Comparison of ENCODE assay signal across 8 mouse cellular contexts in the genomic region with DNA sequence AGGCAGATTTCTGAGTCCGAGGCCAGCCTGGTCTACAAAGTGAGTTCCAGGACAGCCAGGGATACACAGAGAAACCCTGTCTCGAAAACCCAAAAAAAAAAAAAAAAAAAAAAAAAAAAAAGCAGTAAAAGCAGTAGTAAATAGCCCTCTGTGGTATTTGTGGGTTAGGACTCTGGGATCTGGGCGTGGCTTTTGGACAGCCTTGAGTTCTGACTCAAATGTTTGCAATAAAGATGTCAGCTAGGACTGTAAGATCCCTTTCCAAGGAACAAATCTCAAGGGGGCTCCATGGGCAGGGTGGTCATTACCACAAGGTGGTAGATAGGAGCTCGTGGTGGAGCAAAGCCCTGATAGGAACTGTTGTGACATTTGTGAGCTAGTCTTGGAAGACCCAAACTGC. TPM values are rescaled to one million over a fixed set of nuclear protein-coding genes. Genes with fewer than 3 reads are reported as not detected.
DNase-seq lines count a peak whose midpoint lies in the region; ATAC-seq and TF ChIP-seq lines count a peak whose summit lies in the region.
"Not testable (repeated sequence)": the region's sequence is repeated elsewhere in the genome, so short reads cannot be mapped to it uniquely, and the experiment has no call there.

No protein-coding gene starts in this region.

- H3K27me3 ChIP-seq in MEL (ENCODE audit: control insufficient read depth in 1 of 2, insufficient read depth in 2 of 2, low read length in 2 of 2); kidney, embryonic 14.5 days (ENCODE audit: control insufficient read depth, insufficient read depth, low read length); limb, embryonic 10.5 days (ENCODE audit: low read depth, poor library complexity, severe bottlenecking); myocyte (ENCODE audit: control insufficient read depth, insufficient read depth, insufficient read length): not testable (repeated sequence)

- not testable (repeated sequence) for H3K36me3 ChIP-seq in MEL (ENCODE audit: control insufficient read depth in 1 of 2, insufficient read depth in 2 of 2, low read length in 2 of 2); myocyte (ENCODE audit: control insufficient read depth, insufficient read depth)
- H3K36me3 ChIP-seq in kidney, embryonic 14.5 days (ENCODE audit: control insufficient read depth, insufficient read depth, low read length): peaks cover 12% of the 10 kb centered on the region; the same call in 1 of the 2 replicates
- H3K36me3 ChIP-seq in limb, embryonic 10.5 days: peaks cover 28% of the 10 kb centered on the region

- H3K4me2 ChIP-seq in kidney, embryonic 14.5 days (replicated peaks; ENCODE audit: low read depth, low read length): not testable (repeated sequence)
- peak overlapping the region; percentile 56 for H3K4me2 ChIP-seq in myocyte (ENCODE audit: low read depth)

- H3K27ac ChIP-seq in MEL (ENCODE audit: control insufficient read depth, low read depth, low read length); limb, embryonic 10.5 days: not testable (repeated sequence)
- 0 out of 2 replicates have a peak overlapping the region, but pooled peaks have one; percentile 5 for H3K27ac ChIP-seq in kidney, embryonic 14.5 days (ENCODE audit: low read depth, low read length)

- peak; percentile 67 for DNase-seq in 416B (ENCODE audit: low read depth)
- not testable (repeated sequence) for DNase-seq in MEL (ENCODE audit: low read depth, low spot score)
- peak; percentile 21 for DNase-seq in adipocyte (ENCODE audit: low spot score)
- peak; percentile 30 for DNase-seq in limb, embryonic 10.5 days (ENCODE audit: low spot score)

- WGBS in kidney, embryonic 14.5 days: 87% methylated on average over 3 of the region's 4 CpGs
- 94% methylated on average over 3 of the region's 4 CpGs for WGBS in limb, embryonic 10.5 days

- not testable (repeated sequence) for TF ChIP-seq POLR2A in MEL (IDR thresholded peaks at IDR 0.05; ENCODE audit: control insufficient read depth in 1 of 2, insufficient read depth in 1 of 2, low read depth in 1 of 2, low read length in 2 of 2, poor library complexity in 1 of 2); myocyte (IDR thresholded peaks at IDR 0.05; ENCODE audit: insufficient read length, low read depth)

- not testable (repeated sequence) for H3K9ac ChIP-seq in MEL (ENCODE audit: control insufficient read depth, low read depth, low read length, poor library complexity, severe bottlenecking); kidney, embryonic 14.5 days (ENCODE audit: low read depth, low read length)

- H3K4me1 ChIP-seq in MEL (ENCODE audit: control insufficient read depth in 1 of 2, insufficient read depth in 2 of 2, low read length in 2 of 2): not testable (repeated sequence)
- H3K4me1 ChIP-seq in kidney, embryonic 14.5 days (ENCODE audit: control insufficient read depth, insufficient read depth, low read length): peaks cover 45% of the 10 kb centered on the region
- peaks cover 84% of the 10 kb centered on the region for H3K4me1 ChIP-seq in limb, embryonic 10.5 days

- not testable (repeated sequence) for TF ChIP-seq RAD21 in MEL (IDR thresholded peaks at IDR 0.05; ENCODE audit: low read depth, low read length)

- not testable (repeated sequence) for H3K79me2 ChIP-seq in MEL (ENCODE audit: control insufficient read depth, insufficient read depth, low read length, poor library complexity)
- peaks cover 63% of the 10 kb centered on the region for H3K79me2 ChIP-seq in myocyte (ENCODE audit: control insufficient read depth, insufficient read depth)

- not testable (repeated sequence) for H3K4me3 ChIP-seq in MEL (ENCODE audit: control insufficient read depth in 1 of 2, insufficient read depth in 1 of 2, low read depth in 2 of 2, low read length in 2 of 2); kidney, embryonic 14.5 days (ENCODE audit: low read length); limb, embryonic 10.5 days; myocyte

- H3K9me3 ChIP-seq in MEL (replicated peaks; ENCODE audit: insufficient read depth, low read length); kidney, embryonic 14.5 days (ENCODE audit: control insufficient read depth, low read length); limb, embryonic 10.5 days (replicated peaks): not testable (repeated sequence)

- TF ChIP-seq CTCF in MEL (IDR thresholded peaks at IDR 0.05 in 2 of 3, conservative IDR thresholded peaks at IDR 0.05 in 1 of 3; ENCODE audit: control insufficient read depth in 1 of 3, insufficient read depth in 1 of 3, low read depth in 2 of 3, low read length in 3 of 3, poor library complexity in 1 of 3, severe bottlenecking in 1 of 3): not testable (repeated sequence)

- TF ChIP-seq EP300 in MEL (IDR thresholded peaks at IDR 0.05; ENCODE audit: low read depth in 1 of 2, low read length in 2 of 2): not testable (repeated sequence)

- ATAC-seq in common myeloid progenitor, adult 5-6 weeks (replicated peaks; ENCODE audit: low read depth, poor library complexity, severe bottlenecking): peak; percentile 77
- peak; percentile 86 for ATAC-seq in granulocyte monocyte progenitor cell, adult 5-6 weeks (replicated peaks; ENCODE audit: poor library complexity, severe bottlenecking)
- ATAC-seq in kidney, embryonic 14.5 days (ENCODE audit: low FRiP score, low TSS enrichment): not testable (repeated sequence)

- not testable (repeated sequence) for H3ac ChIP-seq in myocyte (ENCODE audit: control insufficient read depth, insufficient read length)

TF ChIP-seq in MEL, 35 proteins besides CTCF, POLR2A, EP300 and RAD21:
- TF ChIP-seq ZNF384 (IDR thresholded peaks at IDR 0.05; ENCODE audit: low read depth, low read length): peak; percentile 34; the same call in 1 of the 2 replicates

RNA-seq across cellular contexts. Expression of a gene that starts 16.0 kb away (rescaled TPM):
- 0.52 and 0.62 TPM in 2 replicates for total RNA-seq in MEL (2012; rRNA removed)
- polyA plus RNA-seq in MEL (2012; ENCODE audit: insufficient read depth in 1 of 2, insufficient read length in 2 of 2, low read depth in 1 of 2, low replicate concordance in 2 of 2, missing spikeins in 1 of 2) (1 to 10 TPM in 1 of 2 experiments, not detected in 1; 1.1 TPM), myocyte (2012; fragmentation: generic; extraction: Trizol) (29.7 TPM)
- 0.50 TPM in 1 of 2 replicates, not detected in the other for total RNA-seq in common myeloid progenitor, adult 5-6 weeks (2017)
- not detected in 2 replicates for total RNA-seq in granulocyte monocyte progenitor cell, adult 5-6 weeks (2014; fragmentation: Nextera tagmentation)
- total RNA-seq in granulocyte monocyte progenitor cell, adult 5-6 weeks (2017): 1.9 TPM in 1 of 2 replicates, not detected in the other
- 32.1 and 43.3 TPM in 2 replicates for polyA plus RNA-seq in kidney, embryonic 14.5 days (2014; fragmentation: Nextera tagmentation; extraction: Ambion mirVana)
- 43.3 and 53.2 TPM in 2 replicates for polyA plus RNA-seq in limb, embryonic 10.5 days (2016; fragmentation: Nextera tagmentation; extraction: Ambion mirVana)

Comparison
In these comparisons a context has a peak if more than half of its experiments do, and no peak if none do; other contexts are left out.
1. RNA of a gene that starts 16.0 kb away (polyA plus RNA-seq): 43.3 to 53.2 TPM in limb, embryonic 10.5 days, 32.1 to 43.3 TPM in kidney, embryonic 14.5 days and 29.7 TPM in myocyte (single experiment); 1.1 TPM in MEL; every median in the first group is over 10 times any median in the second.